8 mouse cellular contexts compared by ENCODE assay signal in the genomic region with DNA sequence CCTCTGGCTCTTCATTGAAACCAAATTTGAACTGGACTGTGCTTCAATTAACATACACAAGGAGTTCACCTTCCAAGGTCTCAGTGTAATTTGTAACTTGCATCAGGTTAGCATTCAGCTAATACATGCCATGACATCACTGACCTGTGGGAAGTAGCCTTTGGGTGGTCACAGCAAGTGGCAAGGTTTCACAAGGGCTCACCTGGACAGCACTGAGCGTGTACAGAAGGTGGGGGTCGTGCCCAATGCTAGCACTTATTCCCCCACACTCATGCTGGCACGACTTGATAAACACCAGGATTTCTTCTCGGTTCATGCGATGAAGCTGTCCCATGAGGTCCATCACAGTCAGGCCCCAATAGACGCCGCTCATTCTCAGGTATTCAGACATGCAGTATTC. TPM values are rescaled to one million over a fixed set of nuclear protein-coding genes. Genes with fewer than 3 reads are reported as not detected.
DNase-seq lines count a peak whose midpoint lies in the region; ATAC-seq and TF ChIP-seq lines count a peak whose summit lies in the region.

No protein-coding gene starts in this region.

- 0 out of 2 replicates have a peak overlapping the region, but pooled peaks have one; percentile 1 for H3K27ac ChIP-seq in lung, embryonic 14.5 days (ENCODE audit: low read depth)
- no peak overlapping the region for H3K27ac ChIP-seq in embryonic facial prominence, embryonic 13.5 days
- H3K27ac ChIP-seq in limb, embryonic 11.5 days (replicated peaks; ENCODE audit: low read depth, low read length), result no peak overlapping the region
- peak overlapping the region; percentile 21; the same call in 1 of the 2 replicates for H3K27ac ChIP-seq in stomach, embryonic 14.5 days (ENCODE audit: low read length)

- peak overlapping the region; percentile 68 for H3K4me2 ChIP-seq in lung, embryonic 14.5 days
- H3K4me2 ChIP-seq in embryonic facial prominence, embryonic 13.5 days, result peak overlapping the region; percentile 77
- peak overlapping the region; percentile 68; the same call in 1 of the 2 replicates for H3K4me2 ChIP-seq in limb, embryonic 11.5 days (ENCODE audit: low read depth, severe bottlenecking)
- peak overlapping the region; percentile 54 for H3K4me2 ChIP-seq in stomach, embryonic 14.5 days (replicated peaks; ENCODE audit: low read depth, low read length)

- WGBS in lung, embryonic 14.5 days, result 67% methylated on average over 7 of the region's 7 CpGs
- WGBS in embryonic facial prominence, embryonic 13.5 days, result 73% methylated on average over 7 of the region's 7 CpGs
- WGBS in limb, embryonic 11.5 days, result 79% methylated on average over 7 of the region's 7 CpGs
- WGBS in stomach, embryonic 14.5 days, result 69% methylated on average over 7 of the region's 7 CpGs

- no peak for ATAC-seq in lung, embryonic 14.5 days (ENCODE audit: insufficient read depth)
- no peak for ATAC-seq in embryonic facial prominence, embryonic 13.5 days (ENCODE audit: insufficient number of reproducible peaks, insufficient read depth, low FRiP score, low TSS enrichment, low read depth)
- no peak for ATAC-seq in limb, embryonic 11.5 days (ENCODE audit: insufficient number of reproducible peaks, low FRiP score, low TSS enrichment, low read depth)
- no peak for ATAC-seq in stomach, embryonic 14.5 days (ENCODE audit: insufficient number of reproducible peaks, insufficient read depth, low FRiP score, low read depth)
- no peak for ATAC-seq in activated CD4-positive, CD25-positive, alpha-beta regulatory T cell, adult 4 months

- H3K9me3 ChIP-seq in lung, embryonic 14.5 days (ENCODE audit: low read depth, low read length), result no peaks in the 10 kb centered on the region
- no peaks in the 10 kb centered on the region for H3K9me3 ChIP-seq in embryonic facial prominence, embryonic 13.5 days
- no peaks in the 10 kb centered on the region for H3K9me3 ChIP-seq in limb, embryonic 11.5 days (ENCODE audit: control insufficient read depth, low read length)
- H3K9me3 ChIP-seq in stomach, embryonic 14.5 days (ENCODE audit: control insufficient read depth, low read depth, low read length), result no peaks in the 10 kb centered on the region

- H3K36me3 ChIP-seq in lung, embryonic 14.5 days (ENCODE audit: insufficient read depth), result peaks cover 62% of the 10 kb centered on the region
- peaks cover 58% of the 10 kb centered on the region for H3K36me3 ChIP-seq in embryonic facial prominence, embryonic 13.5 days
- peaks cover 44% of the 10 kb centered on the region for H3K36me3 ChIP-seq in limb, embryonic 11.5 days (ENCODE audit: control insufficient read depth, insufficient read depth, low read length)
- peaks cover 57% of the 10 kb centered on the region for H3K36me3 ChIP-seq in stomach, embryonic 14.5 days (ENCODE audit: control insufficient read depth, insufficient read depth, low read length)

- H3K27me3 ChIP-seq in lung, embryonic 14.5 days (ENCODE audit: insufficient read depth, low read length), result no peaks in the 10 kb centered on the region
- H3K27me3 ChIP-seq in embryonic facial prominence, embryonic 13.5 days, result no peaks in the 10 kb centered on the region
- H3K27me3 ChIP-seq in limb, embryonic 11.5 days (ENCODE audit: control insufficient read depth, insufficient read depth, low read length), result no peaks in the 10 kb centered on the region
- H3K27me3 ChIP-seq in stomach, embryonic 14.5 days (ENCODE audit: control insufficient read depth, insufficient read depth, low read length), result no peaks in the 10 kb centered on the region

- TF ChIP-seq CTCF in lung, embryonic 14.5 days (IDR thresholded peaks at IDR 0.05; ENCODE audit: low read depth), result no peak

- peak overlapping the region; percentile 92 for H3K9ac ChIP-seq in lung, embryonic 14.5 days
- peak overlapping the region; percentile 99 for H3K9ac ChIP-seq in embryonic facial prominence, embryonic 13.5 days
- no peak overlapping the region for H3K9ac ChIP-seq in limb, embryonic 11.5 days (ENCODE audit: low read length)
- 0 out of 2 replicates have a peak overlapping the region, but pooled peaks have one; percentile 98 for H3K9ac ChIP-seq in stomach, embryonic 14.5 days (replicated peaks; ENCODE audit: low read depth, low read length)

- H3K4me3 ChIP-seq in lung, embryonic 14.5 days (ENCODE audit: low read depth, low read length), result peak overlapping the region; percentile 66
- H3K4me3 ChIP-seq in embryonic facial prominence, embryonic 13.5 days, result peak overlapping the region; percentile 94
- peak overlapping the region; percentile 14; the same call in 1 of the 2 replicates for H3K4me3 ChIP-seq in limb, embryonic 11.5 days (ENCODE audit: low read depth, low read length)
- H3K4me3 ChIP-seq in stomach, embryonic 14.5 days (ENCODE audit: low read depth, low read length), result peak overlapping the region; percentile 89

- H3K4me1 ChIP-seq in lung, embryonic 14.5 days (ENCODE audit: insufficient read depth), result peaks cover 12% of the 10 kb centered on the region
- H3K4me1 ChIP-seq in embryonic facial prominence, embryonic 13.5 days, result peaks cover 44% of the 10 kb centered on the region
- H3K4me1 ChIP-seq in limb, embryonic 11.5 days (ENCODE audit: control insufficient read depth, insufficient read depth, low read length), result peaks cover 11% of the 10 kb centered on the region
- peaks cover 22% of the 10 kb centered on the region for H3K4me1 ChIP-seq in stomach, embryonic 14.5 days (ENCODE audit: control insufficient read depth, insufficient read depth, low read length)

- no peak for DNase-seq in lung, embryonic 14.5 days
- no peak for DNase-seq in lung, postnatal 10 days
- no peak for DNase-seq in limb, embryonic 11.5 days (ENCODE audit: low spot score)
- no peak for DNase-seq in frontal cortex, postnatal 10 days (ENCODE audit: low spot score in 2 of 2)
- no peak for DNase-seq in embryo, embryonic 9.5 days (ENCODE audit: extremely low spot score)

RNA-seq across cellular contexts. Expression of a gene that starts 2.3 kb away (rescaled TPM):
- polyA plus RNA-seq in lung, embryonic 14.5 days (2014; fragmentation: Nextera tagmentation; extraction: Ambion mirVana), result 52.1 and 54.4 TPM in 2 replicates
- 50.9 and 53.1 TPM in 2 replicates for polyA plus RNA-seq in embryonic facial prominence, embryonic 13.5 days (2015; fragmentation: Nextera tagmentation; extraction: Ambion mirVana)
- polyA plus RNA-seq in limb, embryonic 11.5 days (2014; fragmentation: Nextera tagmentation; extraction: Ambion mirVana), result 41.8 and 49.5 TPM in 2 replicates
- polyA plus RNA-seq in stomach, embryonic 14.5 days (2014; fragmentation: Nextera tagmentation; extraction: Ambion mirVana), result 51.2 and 59.9 TPM in 2 replicates
- polyA plus RNA-seq in activated CD4-positive, CD25-positive, alpha-beta regulatory T cell, adult 4 months (2017; shearing (Covaris generic)), result 10 to 100 TPM; 37.5 to 45.8 TPM

RNA-seq across cellular contexts. Expression of a gene that starts 4.6 kb away (rescaled TPM):
- polyA plus RNA-seq in lung, embryonic 14.5 days (2014; fragmentation: Nextera tagmentation; extraction: Ambion mirVana), result 0.17 and 0.26 TPM in 2 replicates
- 0.10 and 0.18 TPM in 2 replicates for polyA plus RNA-seq in embryonic facial prominence, embryonic 13.5 days (2015; fragmentation: Nextera tagmentation; extraction: Ambion mirVana)
- polyA plus RNA-seq in limb, embryonic 11.5 days (2014; fragmentation: Nextera tagmentation; extraction: Ambion mirVana), result 0.11 TPM in 1 of 2 replicates, not detected in the other
- 0.07 and 0.22 TPM in 2 replicates for polyA plus RNA-seq in stomach, embryonic 14.5 days (2014; fragmentation: Nextera tagmentation; extraction: Ambion mirVana)
- under 1 TPM in 1 of 2 experiments, not detected in 1; 0.16 TPM for polyA plus RNA-seq in activated CD4-positive, CD25-positive, alpha-beta regulatory T cell, adult 4 months (2017; shearing (Covaris generic))

RNA-seq across cellular contexts. Expression of a gene that starts 33.9 kb away (rescaled TPM):
- polyA plus RNA-seq in lung, embryonic 14.5 days (2014; fragmentation: Nextera tagmentation; extraction: Ambion mirVana), result 45.7 and 47.6 TPM in 2 replicates
- 65.6 and 72.2 TPM in 2 replicates for polyA plus RNA-seq in embryonic facial prominence, embryonic 13.5 days (2015; fragmentation: Nextera tagmentation; extraction: Ambion mirVana)
- 42.5 and 43.9 TPM in 2 replicates for polyA plus RNA-seq in limb, embryonic 11.5 days (2014; fragmentation: Nextera tagmentation; extraction: Ambion mirVana)
- polyA plus RNA-seq in stomach, embryonic 14.5 days (2014; fragmentation: Nextera tagmentation; extraction: Ambion mirVana), result 73.6 and 76.7 TPM in 2 replicates
- 10 to 100 TPM; 32.9 to 36.5 TPM for polyA plus RNA-seq in activated CD4-positive, CD25-positive, alpha-beta regulatory T cell, adult 4 months (2017; shearing (Covaris generic))

Comparison
In these comparisons a context has a peak if more than half of its experiments do, and no peak if none do; other contexts are left out.
1. H3K27ac ChIP-seq: peak in lung, embryonic 14.5 days (single experiment) and stomach, embryonic 14.5 days (single experiment); none in embryonic facial prominence, embryonic 13.5 days (single experiment) and limb, embryonic 11.5 days (single experiment).
2. H3K4me3 ChIP-seq: peak in every context shown above with its lines; median percentile 94 in embryonic facial prominence, embryonic 13.5 days; 89 in stomach, embryonic 14.5 days; 66 in lung, embryonic 14.5 days; 14 in limb, embryonic 11.5 days.
3. Peak in every context shown above with its lines, with median percentiles within 50 percentile points of each other: H3K4me2 ChIP-seq.